Mouse (Mus musculus) c-Kit-positive CD71-positive TER-119-positive erythroid progenitor cells, embryonic 14.5 days (primary cell): ENCODE measurements around the gene Tiprl.

ENCODE experiments used
- DNase-seq: peaks from one replicate; pipeline ENCODE4 v3.0.0-alpha.2; 2013; ENCODE audit warnings: low spot score

The Tiprl gene

GRCm38 (mm10) chr1:165174059-165174616, 62.7 kb downstream of the Tiprl start:
- DNase-seq = no peak

GRCm38 (mm10) chr1:165171277-165171676, 65.5 kb downstream of the Tiprl start:
- DNase-seq = no peak

GRCm38 (mm10) chr1:165170157-165170556, 66.6 kb downstream of the Tiprl start:
- DNase-seq = no peak

GRCm38 (mm10) chr1:165169462-165169861, 67.3 kb downstream of the Tiprl start:
- DNase-seq = no peak

- DNase-seq = no peak
Observed at GRCm38 (mm10) chr1:165164920-165165319, 71.9 kb downstream of the Tiprl start.
